Mouse (Mus musculus) left cerebral cortex, postnatal 10 days (tissue): ENCODE data around the gene Cpeb1. TPM values are rescaled to one million over a fixed set of nuclear protein-coding genes. Genes with fewer than 3 reads are reported as not detected.
A peak's percentile ranks its signal among the peaks of the same experiment; 100 is the strongest.

Experiments used
- DNase-seq, 2 experiments: peaks; one replicate each; pipeline ENCODE4 v3.0.0; 2021 to 2022; ENCODE audit warnings: low spot score in 2 of 2, mixed read lengths in 1 of 2; ENCODE audit errors: extremely low spot score in 1 of 2
- intact Hi-C: fragments of 180-260 bp; cut with DNase I; formaldehyde crosslinking; loops from one replicate; pipeline ENCODE4 v1.15.1; 2025
- total RNA-seq, 2 experiments: library from RNA; stranded (reverse); gene quantifications; 2 replicates each; pipeline ENCODE4 v1.2.3; 2021

The Cpeb1 gene
- total RNA-seq = 10 to 100 TPM; 20.8 to 21.0 TPM

DNA sequence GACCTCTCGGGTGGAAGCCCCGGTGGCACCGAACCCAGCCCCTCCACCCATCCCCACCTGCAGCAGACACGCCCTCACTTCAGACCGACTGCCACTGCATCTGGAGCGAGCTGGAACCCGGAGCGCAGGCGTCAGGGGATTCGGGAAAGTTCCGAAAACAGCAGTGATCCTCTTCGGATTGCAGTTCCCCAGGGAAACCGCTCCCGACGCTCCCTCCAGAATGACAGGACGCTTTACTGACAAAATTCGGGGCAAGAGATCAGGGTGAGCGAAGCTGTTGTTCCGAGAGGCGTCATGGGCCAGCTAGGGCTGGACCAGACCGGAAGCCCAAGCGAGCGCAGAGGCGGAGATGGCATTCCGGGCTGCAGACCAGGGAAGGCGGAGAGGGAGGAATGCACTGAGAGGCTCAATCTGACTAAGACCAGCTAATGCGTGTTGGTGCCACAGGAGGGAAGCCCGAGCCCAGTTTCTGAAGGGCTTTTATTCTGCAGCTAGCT lies at the start of gene Cpeb1:
Gene Cpeb1 (minus strand): TSS at position 311 of the 497 bp plus-strand sequence.
- DNase-seq = peak; percentile 57 to 80
- intact Hi-C loops = loop anchor here (5.0 to 10.0 kb wide), 3 partner anchors 90 to 322 kb away; partner anchors contain the start of gene Whamm

DNA sequence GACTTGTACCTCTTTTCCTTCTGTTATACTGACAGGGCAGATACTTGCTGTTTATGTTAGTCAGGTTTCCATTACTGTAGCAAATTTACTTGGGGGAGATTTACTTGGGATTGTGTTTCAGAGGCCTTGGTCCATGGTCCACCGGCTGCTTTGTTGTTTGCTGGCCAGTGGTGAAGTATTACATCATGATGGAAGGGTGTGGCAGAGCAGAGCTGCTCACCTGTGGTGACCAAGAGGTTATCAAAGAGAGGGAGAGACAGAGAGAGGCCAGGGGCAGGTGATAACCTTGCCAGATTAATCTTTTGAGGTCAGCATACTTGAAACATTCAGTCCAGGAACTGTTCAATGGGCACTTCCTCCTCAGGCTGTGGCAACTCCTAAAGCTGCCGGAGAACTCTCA lies 45.8 kb upstream of the Cpeb1 start:
- no peak for DNase-seq
- intact Hi-C loops = no loop called here

- DNase-seq = no peak
- intact Hi-C loops = no loop called here
Observed at GRCm38 (mm10) chr7:81498181-81498580, 42.9 kb upstream of the Cpeb1 start, which contains the start of gene BC048679. TSS of gene BC048679 (minus strand) at chr7:81498281.

GRCm38 (mm10) chr7:81497171-81497570 lies 41.9 kb upstream of the Cpeb1 start:
- no peak for DNase-seq
- intact Hi-C loops = no loop called here

DNA sequence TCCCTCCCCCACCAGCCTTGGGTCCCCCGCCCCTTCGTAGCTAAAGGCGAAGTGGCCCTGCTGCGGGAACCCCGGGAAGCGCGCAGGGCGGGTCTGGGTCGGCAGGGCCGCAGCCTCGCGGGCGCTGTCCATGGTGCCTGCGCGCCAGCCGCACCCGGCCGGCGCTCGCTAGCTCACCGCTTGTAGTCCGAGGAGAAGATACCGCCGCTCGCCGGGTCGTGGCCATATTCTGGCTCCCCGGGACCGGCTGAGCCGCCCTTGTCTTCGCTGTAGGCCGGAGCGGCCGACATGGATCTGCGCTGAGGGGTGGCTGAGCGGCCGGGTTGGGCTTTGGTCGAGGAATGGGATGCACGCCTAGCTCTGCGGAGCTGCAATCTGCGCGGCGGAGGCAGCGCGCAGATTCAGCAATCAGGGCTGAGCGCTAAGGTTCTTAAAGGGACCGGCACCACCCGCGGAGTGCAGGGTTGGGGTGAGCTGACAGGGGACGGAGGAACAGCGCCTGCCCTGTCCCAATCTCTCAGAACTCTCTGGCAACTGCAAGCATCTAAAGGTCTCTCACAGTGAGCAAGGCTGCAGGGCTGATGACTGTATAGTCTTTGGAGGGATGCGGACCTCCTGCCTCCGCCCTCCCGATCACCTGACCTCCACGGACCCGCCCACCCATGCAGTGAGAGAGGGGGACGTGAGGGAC lies 38.2 kb upstream of the Cpeb1 start, which contains the start of gene Ap3b2:
Gene Ap3b2 (minus strand): TSS at position 595 of the 691 bp plus-strand sequence.
- peak; percentile 47 to 74 for DNase-seq
- intact Hi-C loops = no loop called here

DNA sequence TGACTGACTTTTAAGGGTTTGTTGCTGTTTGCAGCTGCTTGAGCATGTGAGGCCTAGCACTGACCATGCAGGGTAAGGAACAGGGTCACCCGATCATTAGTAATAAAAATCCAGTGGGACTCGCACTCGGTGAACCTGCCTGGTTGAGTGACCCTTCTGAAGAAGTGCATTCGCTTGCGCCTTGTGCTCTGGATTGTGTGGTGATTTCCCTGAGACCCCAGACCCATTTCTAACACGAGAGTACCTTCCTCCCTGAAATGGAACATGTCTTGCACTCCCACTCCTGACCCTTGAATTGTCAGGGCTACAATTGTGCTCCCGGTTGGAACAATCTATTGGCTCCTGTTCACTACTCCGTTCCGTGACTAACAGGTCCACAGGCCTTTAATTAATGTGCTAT lies 37.4 kb upstream of the Cpeb1 start:
- no peak for DNase-seq

GRCm38 (mm10) chr7:81489649-81490048 lies 34.4 kb upstream of the Cpeb1 start:
- no peak for DNase-seq
- intact Hi-C loops = no loop called here

More for the DNA sequence above, 37.4 kb upstream of the Cpeb1 start:
- intact Hi-C loops = no loop called here

GRCm38 (mm10) chr7:81480800-81481199 lies 25.5 kb upstream of the Cpeb1 start:
- peak in 1 of 2 experiments; percentile 6 for DNase-seq
- intact Hi-C loops = no loop called here

DNA sequence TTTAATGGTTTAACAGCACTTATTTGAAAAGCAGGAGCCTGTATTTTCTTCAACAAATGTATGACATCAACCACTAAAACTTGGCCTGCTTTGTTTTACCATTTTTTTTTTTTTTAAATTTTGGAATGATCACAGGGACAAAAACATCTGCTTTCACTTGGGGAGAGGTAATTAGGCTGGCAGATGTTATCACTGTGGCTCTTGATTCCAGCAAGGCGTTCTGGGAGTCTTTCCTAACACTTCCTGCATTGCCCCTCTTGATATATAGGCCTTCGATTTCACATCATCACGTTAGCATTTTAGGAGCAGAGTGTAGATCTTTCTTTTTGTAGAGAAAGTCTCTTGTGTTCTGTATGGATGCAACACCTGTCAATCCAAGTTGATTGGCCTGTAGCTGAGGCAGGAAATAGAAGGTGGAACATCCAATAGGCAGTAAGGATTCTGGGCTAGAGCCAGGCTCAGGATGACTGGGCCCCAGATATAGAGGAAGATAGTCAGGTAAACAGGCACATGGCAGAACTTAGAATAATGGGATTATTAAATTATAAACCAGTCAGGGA lies 24.3 kb upstream of the Cpeb1 start:
- intact Hi-C loops = loop anchor here (5.0 kb wide), 1 partner anchor 93 kb away; the partner anchor contains the start of gene Whamm
- DNase-seq = peak in 1 of 2 experiments; percentile 7

DNA sequence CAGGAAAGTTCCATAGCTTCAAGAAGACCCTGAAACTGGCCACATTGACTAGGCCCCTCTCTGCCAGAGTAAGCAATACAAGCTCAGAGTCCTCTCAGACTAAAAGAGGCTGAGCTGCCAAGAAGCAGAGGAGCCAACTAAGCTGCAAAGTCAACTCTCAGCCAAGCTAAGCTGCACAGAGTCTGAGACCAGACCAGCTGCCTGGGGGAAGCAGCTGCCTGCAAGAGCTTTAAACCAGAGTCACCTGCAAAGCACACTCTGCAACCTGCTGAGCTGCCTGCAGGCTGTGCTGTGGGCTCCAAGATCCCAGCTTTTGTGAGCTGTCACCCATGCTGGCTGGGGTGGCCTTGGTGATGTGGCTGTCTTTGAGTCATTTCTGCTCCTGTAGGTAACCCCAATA lies 23.0 kb upstream of the Cpeb1 start:
- intact Hi-C loops = loop anchor here (5.0 kb wide), 1 partner anchor 94 kb away; the partner anchor contains the start of gene Whamm
- peak in 1 of 2 experiments; percentile 7 for DNase-seq

DNA sequence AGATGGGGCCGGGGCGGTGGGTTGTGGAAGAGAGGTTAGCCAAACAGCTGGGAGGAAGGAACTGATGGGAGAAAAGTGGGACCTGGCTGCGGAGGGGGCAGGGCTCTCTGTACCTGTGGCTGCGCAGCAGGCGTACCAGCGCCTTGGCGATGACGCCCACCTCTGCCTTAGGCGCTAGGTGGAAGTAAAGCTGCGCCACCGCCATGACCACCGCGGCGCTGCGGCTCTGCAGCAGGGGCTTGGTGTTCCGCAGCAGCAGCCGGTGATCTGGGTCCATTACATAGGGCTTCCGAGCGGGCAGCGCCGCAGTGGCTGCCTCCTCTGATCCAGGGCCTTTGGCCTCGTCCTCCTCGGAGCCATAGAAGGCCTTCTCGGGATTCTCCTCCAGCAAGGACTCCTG lies 21.6 kb upstream of the Cpeb1 start:
- intact Hi-C loops = loop anchor here (5.0 kb wide), 1 partner anchor 95 kb away; the partner anchor contains the start of gene Whamm
- no peak for DNase-seq

GRCm38 (mm10) chr7:81475221-81475620 lies 20.0 kb upstream of the Cpeb1 start:
- intact Hi-C loops = loop anchor here (5.0 kb wide), 1 partner anchor 97 kb away; the partner anchor contains the start of gene Whamm
- DNase-seq = no peak

- no peak for DNase-seq
Observed at GRCm38 (mm10) chr7:81464906-81465450, 9.7 kb upstream of the Cpeb1 start.

GRCm38 (mm10) chr7:81464116-81464515 lies 8.9 kb upstream of the Cpeb1 start:
- intact Hi-C loops = no loop called here
- DNase-seq = no peak

More at GRCm38 (mm10) chr7:81464906-81465450, 9.7 kb upstream of the Cpeb1 start:
- intact Hi-C loops = no loop called here

DNA sequence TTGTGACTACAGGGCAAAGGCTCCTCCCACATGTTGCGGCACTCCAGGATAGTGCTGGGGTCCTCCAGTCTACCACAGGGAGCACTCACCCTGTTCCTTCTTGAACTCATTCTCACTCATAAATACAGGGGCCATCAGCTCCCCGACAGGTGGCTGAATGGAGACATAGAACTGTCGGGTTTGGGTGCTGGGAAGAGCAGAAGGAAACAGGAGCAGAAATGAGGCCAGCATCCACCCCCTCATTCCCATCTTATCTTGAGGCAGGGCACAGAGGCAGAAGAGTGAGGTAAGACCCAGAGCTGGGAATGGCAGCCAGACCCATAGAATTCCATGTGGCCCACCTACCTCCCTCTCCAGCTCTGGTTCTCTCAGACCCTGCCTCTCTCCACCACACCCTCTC lies 7.5 kb upstream of the Cpeb1 start:
- intact Hi-C loops = no loop called here
- DNase-seq = no peak

DNA sequence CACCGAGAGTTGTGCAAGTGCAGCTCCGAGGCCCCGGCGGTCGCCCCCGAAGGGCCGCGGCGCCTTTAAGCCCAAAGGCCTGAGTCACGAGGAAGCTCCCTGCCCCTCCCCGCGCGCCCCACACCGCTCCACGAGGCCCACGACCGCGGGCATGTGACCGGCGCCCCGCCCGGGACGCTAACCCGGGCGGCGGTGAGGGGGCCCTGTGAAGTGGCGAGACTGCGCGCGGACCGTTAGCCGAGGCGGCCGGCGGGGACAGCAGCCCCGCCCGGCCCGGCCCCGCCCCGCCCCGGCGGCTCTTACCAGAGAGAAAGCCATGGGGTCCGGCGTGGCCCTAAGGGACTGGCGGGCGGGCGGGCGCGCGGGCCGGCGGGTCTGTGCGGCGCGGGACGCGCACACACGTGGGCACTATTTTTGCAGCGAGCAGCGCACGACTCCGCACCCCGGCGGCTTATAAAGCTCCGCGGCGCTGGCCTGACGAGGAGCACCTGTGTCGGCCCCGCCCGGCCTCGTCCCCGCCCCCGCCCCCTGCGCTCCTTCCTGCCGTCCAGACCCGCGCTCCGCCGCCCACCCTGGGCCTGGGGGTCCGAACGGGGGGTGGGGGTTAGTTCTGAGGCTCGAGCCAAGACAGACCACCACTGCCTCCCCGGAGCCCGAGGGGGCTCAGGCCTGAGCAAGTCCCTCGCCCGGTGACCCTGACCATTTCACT lies 780 bp downstream of the Cpeb1 start:
- DNase-seq = peak in 1 of 2 experiments; percentile 73
- intact Hi-C loops = loop anchor here (5.0 to 10.0 kb wide), 3 partner anchors 90 to 323 kb away; partner anchors contain the start of gene Whamm

DNA sequence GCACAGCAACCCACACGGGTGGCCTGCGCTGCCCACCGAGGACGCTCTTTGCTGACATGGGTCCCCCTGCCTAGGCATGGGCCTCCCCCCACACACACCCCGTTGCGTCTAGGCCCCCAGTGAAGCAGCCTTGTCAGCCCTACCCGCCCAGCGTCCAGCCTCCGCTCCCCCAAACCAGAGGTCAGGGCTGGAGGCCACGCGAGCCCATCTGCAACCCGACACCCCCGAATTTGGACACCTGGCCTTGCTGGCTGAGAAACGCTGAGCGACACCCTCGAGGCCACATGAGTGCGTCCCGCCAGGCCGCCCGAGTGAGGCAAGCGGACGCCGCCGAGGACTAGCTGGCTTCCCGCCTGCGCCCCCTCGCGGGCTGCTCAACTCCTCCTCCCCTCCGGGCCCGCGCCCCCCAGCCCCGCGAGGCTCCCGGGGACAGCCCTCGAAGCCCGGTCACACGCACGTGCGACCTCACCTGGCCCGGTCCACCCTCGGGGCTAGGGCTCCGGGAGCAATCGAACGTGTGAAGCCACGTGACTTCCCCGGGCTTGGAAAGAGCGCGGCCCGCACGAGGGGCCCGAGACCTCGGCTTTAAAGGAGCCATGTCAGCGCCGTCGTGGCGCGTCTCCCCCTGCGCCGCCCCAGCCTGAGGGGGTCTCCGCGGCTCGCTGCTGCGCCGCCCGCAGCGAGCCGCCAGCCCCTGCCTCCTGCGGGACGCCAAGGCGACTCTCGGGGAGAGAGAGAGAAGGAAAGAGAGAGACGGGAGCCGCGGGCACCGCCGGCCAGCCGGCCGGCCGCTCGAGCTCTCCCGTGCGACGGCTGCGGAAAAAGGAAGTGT lies 1.6 kb downstream of the Cpeb1 start:
- peak in 1 of 2 experiments; percentile 74 for DNase-seq
- intact Hi-C loops = loop anchor here (10.0 kb wide), 2 partner anchors 89 to 121 kb away; partner anchors contain the start of gene Whamm

GRCm38 (mm10) chr7:81452971-81453441 lies 2.3 kb downstream of the Cpeb1 start:
- intact Hi-C loops = loop anchor here (10.0 kb wide), 2 partner anchors 88 to 122 kb away; partner anchors contain the start of gene Whamm
- DNase-seq = peak in 1 of 2 experiments; percentile 51
